Mouse (Mus musculus): Measurements from ENCODE around the gene Cdcp2.

DNA sequence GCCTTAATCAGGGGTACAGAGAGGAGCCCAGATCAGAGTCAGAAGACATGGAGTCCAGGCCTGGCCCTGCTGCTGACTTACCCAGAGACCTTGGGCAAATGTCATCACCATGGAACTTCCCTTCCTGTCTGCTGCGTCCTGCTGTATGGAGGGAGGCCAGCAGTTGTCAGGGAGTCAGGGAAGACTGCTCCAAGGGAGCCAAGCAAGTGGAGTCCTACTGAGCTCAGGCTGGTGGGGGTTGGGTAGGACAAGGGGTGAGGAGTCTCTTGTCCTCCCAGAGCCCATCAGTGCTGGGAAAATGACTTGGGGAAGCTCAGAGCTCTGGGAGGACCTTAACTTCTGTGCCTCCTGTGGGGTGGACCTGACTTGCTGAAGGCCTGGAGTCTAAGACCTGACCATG lies 12.3 kb upstream of the Cdcp2 start:
- no peak for TF ChIP-seq CTCF (IDR thresholded peaks at IDR 0.05; ENCODE audit: extremely low read depth, insufficient read length, insufficient replicate concordance, low read depth, low read length)
- TF ChIP-seq POLR2A (IDR thresholded peaks at IDR 0.05; ENCODE audit: low read depth, low read length): no peak
